Mouse (Mus musculus): ENCODE data around the gene Nicn1. TPM values are rescaled to one million over a fixed set of nuclear protein-coding genes. Genes with fewer than 3 reads are reported as not detected.
A peak's percentile ranks its signal among the peaks of the same experiment; 100 is the strongest.

Gene Nicn1
- 13.5 and 15.3 TPM in 2 replicates for polyA plus RNA-seq (2012; ENCODE audit: insufficient read depth, insufficient read length, missing spikeins)

DNA sequence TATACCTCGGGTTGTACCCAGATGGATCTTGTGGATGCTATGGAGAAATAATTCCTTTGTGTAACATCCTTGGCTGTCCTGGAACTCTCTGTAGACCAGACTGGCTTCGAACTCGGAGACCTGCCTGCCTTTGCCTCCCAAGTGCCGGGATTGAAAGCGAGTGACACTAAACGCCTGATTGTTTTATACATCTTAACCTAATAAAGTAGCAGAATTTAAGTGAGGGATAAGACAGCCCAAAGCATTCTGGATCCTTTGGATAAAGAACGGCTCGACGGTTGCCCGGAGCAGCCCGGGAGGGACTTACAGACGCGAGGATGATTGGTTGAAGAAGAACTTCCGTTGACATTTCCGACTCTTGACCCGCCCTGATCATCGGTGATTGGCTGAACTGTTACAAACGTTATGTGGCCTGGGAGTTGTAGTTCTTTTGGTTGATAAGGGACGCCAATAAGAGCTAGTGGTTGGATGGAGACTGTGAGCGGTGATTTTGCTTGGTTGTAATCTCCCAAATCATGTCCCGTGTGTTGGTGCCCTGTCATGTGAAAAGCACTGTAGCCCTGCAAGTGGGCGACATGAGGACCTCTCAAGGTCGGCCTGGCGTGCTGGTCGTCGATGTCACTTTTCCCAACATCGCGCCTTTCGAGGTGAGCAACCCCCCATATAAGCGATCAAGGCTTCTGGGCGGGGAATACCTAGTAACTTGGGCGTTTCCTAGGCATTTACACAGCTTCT is at the start of gene Nicn1:
Gene Nicn1 (plus strand): TSS at position 414 of the 735 bp plus-strand sequence.
- H3K27ac ChIP-seq (ENCODE audit: insufficient read depth, low read depth, low read length), result peak within 1 kb of the TSS; percentile 8; the same call in 1 of the 2 replicates
- H3K4me1 ChIP-seq (ENCODE audit: control insufficient read depth, insufficient read depth, low read length), result peaks cover 4% of the 10 kb centered on the region
- peak within 1 kb of the TSS; percentile 78 for H3K4me3 ChIP-seq (ENCODE audit: insufficient read depth, low read length)
- TF ChIP-seq POLR2A (IDR thresholded peaks at IDR 0.05; ENCODE audit: borderline replicate concordance, low read depth, low read length) (no peak), CTCF (IDR thresholded peaks at IDR 0.05; ENCODE audit: low read depth, low read length) (no peak)

DNA sequence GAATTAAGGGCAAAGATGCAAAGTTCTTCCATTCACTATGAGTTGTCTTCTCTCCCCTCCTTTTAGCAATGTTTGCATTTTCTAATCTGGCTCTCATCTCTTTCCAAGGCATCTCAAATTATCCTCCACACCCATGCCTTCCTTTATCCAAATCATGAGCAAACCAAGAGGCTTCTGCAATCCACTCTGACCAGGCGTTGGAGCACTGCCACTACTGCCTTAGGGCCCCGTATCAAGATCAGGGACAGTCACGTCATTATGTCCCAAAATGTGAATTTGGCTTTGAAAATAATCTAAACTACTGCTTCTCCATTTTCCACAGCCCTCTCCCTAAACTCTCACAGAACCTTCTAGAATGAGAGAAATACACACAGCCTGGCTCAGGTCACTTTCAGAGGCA is 45.7 kb upstream of the Nicn1 start:
- Histone ChIP-seq H3K4me3 (ENCODE audit: insufficient read depth, low read length) (no peak overlapping the region), H3K27ac (ENCODE audit: insufficient read depth, low read depth, low read length) (no peak overlapping the region), H3K4me1 (ENCODE audit: control insufficient read depth, insufficient read depth, low read length) (no peaks in the 10 kb centered on the region)
- TF ChIP-seq CTCF (IDR thresholded peaks at IDR 0.05; ENCODE audit: low read depth, low read length) (no peak), POLR2A (IDR thresholded peaks at IDR 0.05; ENCODE audit: borderline replicate concordance, low read depth, low read length) (no peak)

DNA sequence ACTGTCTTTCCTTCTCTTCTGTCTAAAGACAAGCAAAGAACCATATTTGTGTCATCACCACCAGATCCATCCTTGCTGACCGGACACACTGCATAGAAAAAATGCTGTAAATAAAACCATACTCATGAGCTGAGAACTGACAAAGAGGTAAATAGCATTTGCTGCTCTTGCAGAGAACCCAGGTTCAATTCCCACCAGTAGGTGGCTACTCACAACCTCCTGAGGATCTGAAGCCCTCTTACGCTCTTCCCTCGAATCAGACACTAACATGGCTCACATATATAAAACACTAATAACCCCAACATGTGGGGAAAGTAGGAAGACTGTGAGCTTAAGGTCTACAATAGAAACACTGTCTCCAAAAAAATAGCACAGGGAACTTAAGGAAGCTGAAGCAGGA is 45.2 kb upstream of the Nicn1 start:
- Histone ChIP-seq H3K4me3 (ENCODE audit: insufficient read depth, low read length) (no peak overlapping the region), H3K27ac (ENCODE audit: insufficient read depth, low read depth, low read length) (no peak overlapping the region), H3K4me1 (ENCODE audit: control insufficient read depth, insufficient read depth, low read length) (no peaks in the 10 kb centered on the region)
- TF ChIP-seq CTCF (IDR thresholded peaks at IDR 0.05; ENCODE audit: low read depth, low read length), result no peak
- TF ChIP-seq POLR2A (IDR thresholded peaks at IDR 0.05; ENCODE audit: borderline replicate concordance, low read depth, low read length), result no peak

DNA sequence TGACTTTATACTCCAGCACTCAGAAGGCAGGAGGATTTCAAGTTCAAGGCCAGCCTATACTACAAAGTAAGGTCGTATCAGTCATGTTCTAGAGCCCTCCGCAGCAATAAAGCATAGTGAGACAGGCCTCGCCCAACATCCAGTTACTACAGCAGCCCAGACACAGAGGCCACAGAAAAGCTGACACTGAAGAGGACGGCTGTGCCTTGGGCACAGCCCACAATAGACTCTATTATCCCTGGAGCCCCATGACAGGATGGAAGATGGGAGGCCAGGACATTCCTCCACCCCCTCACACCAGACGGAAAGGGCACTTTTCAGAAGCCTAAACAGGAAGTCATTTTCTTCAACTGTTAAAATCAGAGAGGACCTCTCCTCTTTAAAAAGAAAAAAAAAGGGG is 41.3 kb upstream of the Nicn1 start:
- TF ChIP-seq POLR2A (IDR thresholded peaks at IDR 0.05; ENCODE audit: borderline replicate concordance, low read depth, low read length) (no peak), CTCF (IDR thresholded peaks at IDR 0.05; ENCODE audit: low read depth, low read length) (no peak)
- Histone ChIP-seq H3K4me3 (ENCODE audit: insufficient read depth, low read length) (no peak overlapping the region), H3K27ac (ENCODE audit: insufficient read depth, low read depth, low read length) (no peak overlapping the region), H3K4me1 (ENCODE audit: control insufficient read depth, insufficient read depth, low read length) (no peaks in the 10 kb centered on the region)

DNA sequence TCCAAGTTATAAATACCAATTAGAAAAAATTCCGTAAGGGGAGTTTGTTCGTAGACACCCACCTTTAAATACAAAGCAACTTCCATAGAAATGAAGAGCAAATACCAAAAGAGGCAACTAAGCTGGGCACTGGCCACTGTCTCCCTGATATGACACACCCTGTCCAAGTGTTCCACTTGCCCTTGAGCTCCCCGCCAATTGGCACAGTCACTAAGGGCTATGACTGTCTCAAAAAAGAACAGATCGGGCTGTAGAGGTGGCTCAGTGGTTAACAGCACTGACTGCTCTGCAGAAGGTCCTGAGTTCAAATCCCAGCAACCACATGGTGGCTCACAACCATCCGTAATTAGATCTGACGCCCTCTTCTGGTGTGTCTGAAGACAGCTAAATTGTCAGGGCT is 38.4 kb upstream of the Nicn1 start:
- TF ChIP-seq CTCF (IDR thresholded peaks at IDR 0.05; ENCODE audit: low read depth, low read length), result no peak
- no peak for TF ChIP-seq POLR2A (IDR thresholded peaks at IDR 0.05; ENCODE audit: borderline replicate concordance, low read depth, low read length)
- Histone ChIP-seq H3K4me1 (ENCODE audit: control insufficient read depth, insufficient read depth, low read length) (peaks cover 8% of the 10 kb centered on the region), H3K27ac (ENCODE audit: insufficient read depth, low read depth, low read length) (no peak overlapping the region), H3K4me3 (ENCODE audit: insufficient read depth, low read length) (no peak overlapping the region)

DNA sequence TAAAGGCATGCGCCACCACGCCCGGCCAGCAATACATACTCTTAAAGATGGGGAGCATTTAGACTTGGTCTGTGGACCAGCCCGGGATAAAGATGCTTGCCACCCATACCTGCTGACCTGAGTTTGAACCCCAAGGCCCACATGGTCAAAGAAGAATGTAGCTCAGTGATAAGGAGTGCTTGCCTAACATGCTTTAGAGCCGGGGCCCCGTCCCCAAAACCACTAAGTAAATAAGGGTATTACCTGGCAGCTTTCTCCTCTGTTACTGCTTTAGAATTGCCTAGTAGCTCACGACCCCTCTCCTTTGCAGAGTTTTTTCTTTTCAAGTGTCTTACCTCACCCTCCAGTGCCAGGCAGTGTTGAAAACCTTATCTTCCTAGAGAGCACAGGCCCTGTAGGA is 37.5 kb upstream of the Nicn1 start:
- no peak overlapping the region for H3K4me3 ChIP-seq (ENCODE audit: insufficient read depth, low read length)
- peaks cover 16% of the 10 kb centered on the region for H3K4me1 ChIP-seq (ENCODE audit: control insufficient read depth, insufficient read depth, low read length)
- no peak overlapping the region for H3K27ac ChIP-seq (ENCODE audit: insufficient read depth, low read depth, low read length)
- TF ChIP-seq POLR2A (IDR thresholded peaks at IDR 0.05; ENCODE audit: borderline replicate concordance, low read depth, low read length), result no peak
- no peak for TF ChIP-seq CTCF (IDR thresholded peaks at IDR 0.05; ENCODE audit: low read depth, low read length)

DNA sequence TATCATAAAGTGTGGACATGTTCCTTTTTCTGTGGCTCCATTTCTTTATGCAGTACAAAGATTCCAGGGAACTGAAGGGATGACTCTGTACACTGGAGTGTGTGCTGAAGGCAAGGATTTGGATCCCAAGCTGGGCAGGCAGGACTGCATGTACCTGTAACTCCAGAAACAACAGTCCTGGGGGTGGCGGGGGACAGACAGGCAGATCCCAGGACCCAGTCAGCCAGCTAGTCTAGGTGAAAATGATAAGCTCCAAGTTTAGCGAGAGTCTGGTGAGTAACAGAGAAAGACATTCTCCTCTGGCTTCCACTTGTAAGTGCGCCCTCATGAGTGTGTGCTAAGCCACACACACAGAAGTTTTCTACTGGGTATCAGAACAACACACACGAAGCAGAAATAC is 29.7 kb upstream of the Nicn1 start:
- TF ChIP-seq CTCF (IDR thresholded peaks at IDR 0.05; ENCODE audit: low read depth, low read length) (no peak), POLR2A (IDR thresholded peaks at IDR 0.05; ENCODE audit: borderline replicate concordance, low read depth, low read length) (no peak)

DNA sequence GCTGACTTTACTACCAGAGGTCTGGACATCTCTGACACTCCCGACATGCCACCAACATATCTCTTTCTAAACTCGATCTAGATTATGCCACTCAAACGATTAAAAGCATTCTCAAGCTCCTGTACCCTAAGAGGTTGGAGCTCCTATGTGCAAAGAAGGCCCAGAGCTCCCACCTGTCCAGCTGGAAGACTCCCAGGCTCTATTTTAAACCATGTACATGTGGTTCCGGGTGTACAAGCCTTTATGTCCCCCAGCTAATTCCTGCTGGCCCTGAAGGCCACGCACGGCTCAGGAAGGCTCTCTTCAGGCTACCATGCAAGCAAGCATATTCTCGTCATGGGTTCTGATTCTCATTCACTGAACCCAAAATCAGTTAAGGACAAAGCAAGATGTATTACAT is 28.4 kb upstream of the Nicn1 start:
- peaks cover 58% of the 10 kb centered on the region for H3K4me1 ChIP-seq (ENCODE audit: control insufficient read depth, insufficient read depth, low read length)
- no peak overlapping the region for H3K27ac ChIP-seq (ENCODE audit: insufficient read depth, low read depth, low read length)
- TF ChIP-seq CTCF (IDR thresholded peaks at IDR 0.05; ENCODE audit: low read depth, low read length) (no peak), POLR2A (IDR thresholded peaks at IDR 0.05; ENCODE audit: borderline replicate concordance, low read depth, low read length) (no peak)
- H3K4me3 ChIP-seq (ENCODE audit: insufficient read depth, low read length), result no peak overlapping the region

More for the DNA sequence above, 29.7 kb upstream of the Nicn1 start:
- H3K4me3 ChIP-seq (ENCODE audit: insufficient read depth, low read length), result no peak overlapping the region
- peak overlapping the region; percentile 82 for H3K27ac ChIP-seq (ENCODE audit: insufficient read depth, low read depth, low read length)
- peaks cover 59% of the 10 kb centered on the region for H3K4me1 ChIP-seq (ENCODE audit: control insufficient read depth, insufficient read depth, low read length)

DNA sequence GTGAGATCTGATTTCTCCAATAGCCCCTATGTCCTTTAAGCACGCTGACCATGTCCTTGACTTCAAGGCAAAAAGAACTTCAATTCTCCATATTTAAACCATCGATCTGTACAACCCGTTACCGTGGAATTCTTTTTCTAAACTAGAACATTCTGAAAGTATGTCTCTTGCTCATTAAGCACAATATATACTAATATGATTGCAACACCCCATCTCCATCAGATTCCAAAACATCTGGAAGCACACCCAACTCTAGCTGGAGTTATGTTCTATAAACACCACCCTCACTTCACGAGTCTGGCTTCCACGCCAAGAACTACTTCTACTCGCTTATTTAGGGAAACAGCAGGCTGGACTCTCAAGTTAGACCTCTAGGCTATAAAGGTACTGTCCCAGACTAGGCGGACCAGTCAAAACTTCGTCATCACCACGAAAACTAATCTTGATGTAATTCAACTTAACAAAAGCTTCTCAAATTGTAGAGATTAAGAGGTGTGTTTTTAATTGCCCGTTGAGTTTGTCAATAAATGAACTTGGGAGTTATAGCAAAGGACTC is 27.7 kb upstream of the Nicn1 start:
- Histone ChIP-seq H3K4me3 (ENCODE audit: insufficient read depth, low read length) (peak overlapping the region; percentile 94), H3K4me1 (ENCODE audit: control insufficient read depth, insufficient read depth, low read length) (peaks cover 52% of the 10 kb centered on the region), H3K27ac (ENCODE audit: insufficient read depth, low read depth, low read length) (no peak overlapping the region)
- TF ChIP-seq CTCF (IDR thresholded peaks at IDR 0.05; ENCODE audit: low read depth, low read length), result no peak
- no peak for TF ChIP-seq POLR2A (IDR thresholded peaks at IDR 0.05; ENCODE audit: borderline replicate concordance, low read depth, low read length)

DNA sequence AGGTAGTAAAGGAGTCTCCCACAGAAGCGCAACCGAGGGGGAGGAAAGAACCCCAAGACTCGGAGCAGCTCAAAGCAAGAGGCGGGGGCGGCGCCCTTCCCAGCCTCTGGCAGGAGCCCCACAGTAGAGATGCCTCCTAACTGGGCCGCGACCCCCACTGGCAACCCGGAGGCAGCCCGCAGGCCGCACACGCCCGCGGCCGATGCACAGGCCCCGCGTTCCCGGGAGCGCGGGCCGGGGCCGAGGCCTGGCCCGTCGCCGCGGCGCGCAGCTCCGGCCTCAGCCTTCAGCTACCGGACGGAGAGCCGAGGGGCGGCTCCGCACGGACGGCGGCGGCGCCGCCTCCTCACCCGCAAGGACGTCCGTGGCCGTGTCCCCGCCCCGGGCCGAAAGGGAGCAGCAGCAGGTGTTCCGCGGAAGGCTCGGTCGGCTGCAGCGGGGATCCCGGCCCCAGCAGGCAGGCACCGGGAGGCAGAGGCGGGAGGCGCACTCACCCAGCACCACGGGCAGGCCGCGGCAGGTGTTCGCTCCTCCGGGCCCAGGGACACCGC is 27.0 kb upstream of the Nicn1 start:
- H3K4me1 ChIP-seq (ENCODE audit: control insufficient read depth, insufficient read depth, low read length), result peaks cover 47% of the 10 kb centered on the region
- peak overlapping the region; percentile 94 for H3K4me3 ChIP-seq (ENCODE audit: insufficient read depth, low read length)
- peak overlapping the region; percentile 70 for H3K27ac ChIP-seq (ENCODE audit: insufficient read depth, low read depth, low read length)
- no peak for TF ChIP-seq CTCF (IDR thresholded peaks at IDR 0.05; ENCODE audit: low read depth, low read length)
- no peak for TF ChIP-seq POLR2A (IDR thresholded peaks at IDR 0.05; ENCODE audit: borderline replicate concordance, low read depth, low read length)

All from bone marrow macrophage, adult 2 months (primary cell).